Mouse (Mus musculus) stomach, embryonic 16.5 days (tissue): ENCODE measurements around the gene Fabp3. TPM values are rescaled to one million over a fixed set of nuclear protein-coding genes. Genes with fewer than 3 reads are reported as not detected.

Source experiments
- polyA plus RNA-seq: library from polyadenylated mRNA; unstranded; fragments of >200 nt; fragmentation: Nextera tagmentation; extraction: Ambion mirVana; gene quantifications from 2 replicates; pipeline ENCODE4 v1.2.1, GENCODE M21; 2015

Gene Fabp3
- polyA plus RNA-seq, 1 experiment from 2014 or later: 32.4 TPM

Other genes starting within 250 kb of the Fabp3 start
- gene Pef1, start 206.0 kb upstream of the Fabp3 start, polyA plus RNA-seq: 63.5 and 72.7 TPM in 2 replicates
- gene Hcrtr1, start 169.2 kb upstream of the Fabp3 start, polyA plus RNA-seq: 0.29 and 0.49 TPM in 2 replicates
- gene Tinagl1, start 133.5 kb upstream of the Fabp3 start, polyA plus RNA-seq: 62.7 and 77.6 TPM in 2 replicates
- gene Gm853, start 86.2 kb upstream of the Fabp3 start, polyA plus RNA-seq: not detected in 2 replicates
- 47.3 and 61.7 TPM in 2 replicates for gene Serinc2, start 29.4 kb upstream of the Fabp3 start, polyA plus RNA-seq
- not detected in 2 replicates for gene Gm10570, start 79 bp downstream of the Fabp3 start, polyA plus RNA-seq
- gene Zcchc17, start 51.3 kb downstream of the Fabp3 start, polyA plus RNA-seq: 51.0 and 56.8 TPM in 2 replicates
- gene Snrnp40, start 51.5 kb downstream of the Fabp3 start, polyA plus RNA-seq: 98.8 and 107 TPM in 2 replicates